Mouse (Mus musculus) small intestine, adult 2 months (tissue): ENCODE results near the gene Ercc6l.

Source experiments
- CTCF ChIP-seq: fragments of 200-500 bp; IDR thresholded peaks from 2 replicates; pipeline ENCODE4 v1.5.1; 2012; ENCODE audit warnings: low read depth, mild to moderate bottlenecking, control low read depth, inconsistent platforms, low read length, moderate library complexity, mixed read lengths; ENCODE audit not compliant: insufficient replicate concordance, insufficient read length; ENCODE audit errors: extremely low read depth
- POLR2A ChIP-seq: fragments of 200-500 bp; IDR thresholded peaks from 2 replicates; pipeline ENCODE4 v1.6.1; 2012; ENCODE audit warnings: low read depth, mild to moderate bottlenecking, control low read depth, inconsistent platforms, low read length, moderate library complexity

DNA sequence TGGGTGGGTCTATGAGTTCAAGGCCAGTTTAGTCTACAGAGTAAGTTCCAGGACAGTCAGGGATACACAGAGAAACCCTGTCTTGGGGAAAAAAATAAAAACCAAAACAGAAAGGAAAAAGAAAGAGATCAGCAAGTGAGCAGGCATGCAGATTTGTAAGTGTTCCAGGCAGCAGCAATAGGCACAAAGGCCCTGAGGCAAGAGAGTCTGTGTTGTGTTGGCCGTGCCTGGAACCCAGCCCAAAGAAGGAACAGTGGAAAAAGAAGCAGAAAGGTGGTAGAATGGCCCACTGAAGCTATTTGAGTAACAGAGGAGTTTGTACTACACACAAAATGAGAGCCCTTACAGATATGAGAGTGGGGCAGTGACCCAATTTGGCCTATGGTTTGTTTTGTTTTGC lies 12.8 kb upstream of the Ercc6l start:
- no peak for TF ChIP-seq POLR2A
- no peak for TF ChIP-seq CTCF
